Mouse (Mus musculus) heart, adult 2 months (tissue): ENCODE measurements around the gene Apoe. TPM values are rescaled to one million over a fixed set of nuclear protein-coding genes. Genes with fewer than 3 reads are reported as not detected.

Experiments
- DNase-seq, 2 experiments: peaks; one replicate each; pipeline ENCODE4 v3.0.0; 2021
- H3K27ac ChIP-seq: fragments of 200-600 bp; 2 replicates; pipeline ENCODE4 v1.8.1; 2022
- H3K27me3 ChIP-seq: fragments of 200-500 bp; 2 replicates; pipeline ENCODE4 v1.6.1; 2012; ENCODE audit warnings: mild to moderate bottlenecking, low read length, inconsistent platforms, mixed read lengths; ENCODE audit not compliant: control insufficient read depth, insufficient read depth
- H3K36me3 ChIP-seq: fragments of 200-500 bp; 2 replicates; pipeline ENCODE4 v1.6.1; 2012; ENCODE audit warnings: low read length, inconsistent platforms; ENCODE audit not compliant: control insufficient read depth, insufficient read depth
- H3K4me1 ChIP-seq: fragments of 200-500 bp; 2 replicates; pipeline ENCODE4 v1.6.1; 2011; ENCODE audit warnings: low read length; ENCODE audit not compliant: control insufficient read depth, insufficient read depth
- H3K4me3 ChIP-seq: fragments of 200-600 bp; 2 replicates; pipeline ENCODE4 v1.8.1; 2022
- H3K79me2 ChIP-seq: fragments of 200-500 bp; replicated peaks from 2 replicates; pipeline ENCODE4 v1.6.1; 2012; ENCODE audit warnings: mild to moderate bottlenecking, inconsistent platforms, low read length, moderate library complexity, mixed read lengths; ENCODE audit not compliant: control insufficient read depth, insufficient read depth
- H3K9ac ChIP-seq: fragments of 200-500 bp; 2 replicates; pipeline ENCODE4 v1.6.1; 2012; ENCODE audit warnings: low read depth, mild to moderate bottlenecking, control low read depth, inconsistent platforms, low read length, mixed read lengths
- CTCF ChIP-seq: fragments of 200-600 bp; IDR thresholded peaks from 2 replicates; pipeline ENCODE4 v1.8.1; 2022; ENCODE audit warnings: antibody characterized with exemption, mild to moderate bottlenecking, moderate library complexity
- EP300 ChIP-seq: fragments of 200-500 bp; IDR thresholded peaks from 2 replicates; pipeline ENCODE4 v1.6.1; 2011; ENCODE audit warnings: low read depth, low read length, control low read depth; ENCODE audit not compliant: insufficient read depth
- POLR2A ChIP-seq: fragments of 200-500 bp; IDR thresholded peaks from 2 replicates; pipeline ENCODE4 v1.6.1; 2011; ENCODE audit warnings: mild to moderate bottlenecking, low read depth, low read length, control low read depth; ENCODE audit not compliant: insufficient read depth
- WGBS: fragments of 180-500 bp; shearing (Covaris S2); methylation state at CpG from one replicate; pipeline ENCODE4 v1.1.7; 2018; 5-methylcytosine and 5-hydroxymethylcytosine counted together
- intact Hi-C: fragments of 180-260 bp; cut with DNase I; formaldehyde crosslinking; loops from one replicate; pipeline ENCODE4 v1.15.1; 2025
- polyA plus RNA-seq: library from polyadenylated mRNA; depleted of rRNA; stranded (reverse); fragments of >200 nt; gene quantifications from 2 replicates; pipeline ENCODE4 v1.2.3, GENCODE M21; 2012
- total RNA-seq, 2 experiments: library from RNA; stranded (reverse); gene quantifications; 2 replicates each; pipeline ENCODE4 v1.2.3; 2021

Apoe gene
- total and polyA plus RNA-seq, 3 experiments, result 278 to 519 (median 293) TPM

DNA sequence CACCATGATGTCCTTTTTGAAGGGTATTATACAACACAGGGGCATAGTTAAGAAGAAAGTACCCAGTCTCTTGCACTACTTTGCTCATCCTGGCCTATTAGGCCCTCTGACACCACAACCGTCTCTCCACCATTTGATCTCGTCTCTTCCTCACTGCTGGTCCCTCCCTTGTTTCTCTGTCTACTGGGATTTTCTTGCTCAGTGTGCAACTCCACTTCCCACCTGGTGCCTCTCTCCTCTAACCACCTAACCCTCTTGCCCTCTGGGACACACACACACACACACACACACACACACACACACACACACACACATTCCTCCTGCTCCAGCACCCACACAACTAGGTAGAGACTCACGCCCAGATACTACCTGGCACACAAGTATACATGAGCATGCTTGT is 20.1 kb downstream of the Apoe start:
- DNase-seq, result no peak
- H3K4me3 ChIP-seq, result no peak overlapping the region
- H3K79me2 ChIP-seq, result no peaks in the 10 kb centered on the region
- TF ChIP-seq CTCF (no peak), POLR2A (no peak), EP300 (no peak)
- no peaks in the 10 kb centered on the region for H3K4me1 ChIP-seq
- H3K27ac ChIP-seq, result no peak overlapping the region
- H3K27me3 ChIP-seq, result no peaks in the 10 kb centered on the region
- H3K9ac ChIP-seq, result no peak overlapping the region
- intact Hi-C loops, result no loop called here
- no peaks in the 10 kb centered on the region for H3K36me3 ChIP-seq
- 89% methylated on average over 3 of the region's 3 CpGs for WGBS

DNA sequence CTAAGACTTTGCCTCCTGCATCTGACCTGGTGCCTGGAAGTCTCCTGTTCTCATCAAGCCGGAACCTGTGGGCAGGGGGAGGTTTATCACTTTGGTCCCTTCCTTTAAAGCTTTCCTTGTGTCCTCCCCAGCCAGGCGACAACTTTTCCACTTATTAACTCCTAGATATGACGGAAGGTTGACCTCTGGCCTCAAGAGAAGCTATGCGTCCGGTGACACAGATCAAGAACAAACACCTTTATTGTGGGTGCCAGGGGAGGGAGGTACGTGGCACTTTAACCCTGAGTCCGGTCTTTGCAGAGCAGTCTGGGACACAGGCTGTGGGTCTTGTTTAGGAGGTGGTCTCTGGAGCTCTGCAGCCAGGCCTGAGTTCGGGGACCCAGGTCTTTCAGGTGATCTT is 21.1 kb downstream of the Apoe start, which contains the start of gene Apoc2:
Gene Apoc2 (minus strand): TSS at position 70 of the 400 bp plus-strand sequence.
- Histone ChIP-seq H3K27ac (no peak within 1 kb of the TSS), H3K79me2 (no peaks in the 10 kb centered on the region), H3K4me3 (no peak within 1 kb of the TSS), H3K4me1 (no peaks in the 10 kb centered on the region), H3K27me3 (no peaks in the 10 kb centered on the region), H3K36me3 (no peaks in the 10 kb centered on the region), H3K9ac (no peak within 1 kb of the TSS)
- intact Hi-C loops, result no loop called here
- WGBS, result 66% methylated on average over 8 of the region's 8 CpGs
- DNase-seq, result no peak
- no peak for TF ChIP-seq CTCF
- no peak for TF ChIP-seq EP300
- no peak for TF ChIP-seq POLR2A

DNA sequence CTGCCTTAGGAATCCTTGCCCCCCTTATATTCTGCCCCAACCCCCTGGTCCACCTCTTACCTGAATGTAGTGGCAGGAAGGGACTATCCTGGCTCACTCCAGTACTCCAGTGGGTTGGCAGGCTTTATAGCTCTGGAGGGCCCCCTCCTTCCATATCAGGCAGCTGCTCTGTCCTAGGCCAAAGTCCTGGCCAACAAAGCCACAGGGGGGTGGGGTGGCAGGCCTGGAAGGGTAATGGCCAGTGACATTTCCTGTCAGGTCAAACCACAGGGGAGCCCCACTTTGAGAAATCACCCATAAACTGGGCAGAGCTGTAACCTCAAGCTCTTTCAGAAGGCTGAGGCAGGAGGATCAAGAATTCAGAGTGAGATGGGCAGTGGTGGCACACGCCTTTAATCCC is 22.3 kb downstream of the Apoe start:
- Histone ChIP-seq H3K4me1 (no peaks in the 10 kb centered on the region), H3K36me3 (no peaks in the 10 kb centered on the region), H3K79me2 (no peaks in the 10 kb centered on the region), H3K27ac (no peak overlapping the region), H3K9ac (no peak overlapping the region), H3K27me3 (no peaks in the 10 kb centered on the region), H3K4me3 (no peak overlapping the region)
- intact Hi-C loops, result no loop called here
- no peak for TF ChIP-seq EP300
- TF ChIP-seq CTCF, result no peak
- TF ChIP-seq POLR2A, result no peak
- no peak for DNase-seq
- WGBS, result 93% methylated on average over 1 of the region's 1 CpGs

DNA sequence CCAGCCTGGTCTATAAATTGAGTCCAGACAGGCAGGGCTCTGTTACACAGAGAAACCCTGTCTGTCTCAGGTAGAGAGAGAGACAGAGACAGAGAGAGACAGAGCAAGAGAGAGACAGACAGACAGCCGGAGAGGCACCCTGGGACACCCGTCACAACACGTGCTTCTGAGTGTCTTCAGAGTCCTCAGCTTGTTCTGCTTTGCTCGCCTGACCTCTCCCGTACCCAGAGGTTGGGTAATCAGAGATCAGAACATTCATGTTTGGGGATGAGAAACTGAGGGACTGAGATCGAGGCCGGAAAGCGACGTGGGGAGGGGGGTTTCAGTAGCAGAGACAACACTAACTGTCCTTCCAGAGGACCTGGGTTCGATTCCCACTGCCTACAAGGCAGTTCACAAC is 23.2 kb downstream of the Apoe start:
- H3K4me1 ChIP-seq, result no peaks in the 10 kb centered on the region
- no peak overlapping the region for H3K9ac ChIP-seq
- H3K27me3 ChIP-seq, result no peaks in the 10 kb centered on the region
- no peaks in the 10 kb centered on the region for H3K36me3 ChIP-seq
- WGBS, result 83% methylated on average over 10 of the region's 10 CpGs
- intact Hi-C loops, result no loop called here
- TF ChIP-seq EP300, result no peak
- no peak for TF ChIP-seq POLR2A
- no peak for TF ChIP-seq CTCF
- H3K27ac ChIP-seq, result no peak overlapping the region
- no peak overlapping the region for H3K4me3 ChIP-seq
- no peak for DNase-seq
- H3K79me2 ChIP-seq, result no peaks in the 10 kb centered on the region

DNA sequence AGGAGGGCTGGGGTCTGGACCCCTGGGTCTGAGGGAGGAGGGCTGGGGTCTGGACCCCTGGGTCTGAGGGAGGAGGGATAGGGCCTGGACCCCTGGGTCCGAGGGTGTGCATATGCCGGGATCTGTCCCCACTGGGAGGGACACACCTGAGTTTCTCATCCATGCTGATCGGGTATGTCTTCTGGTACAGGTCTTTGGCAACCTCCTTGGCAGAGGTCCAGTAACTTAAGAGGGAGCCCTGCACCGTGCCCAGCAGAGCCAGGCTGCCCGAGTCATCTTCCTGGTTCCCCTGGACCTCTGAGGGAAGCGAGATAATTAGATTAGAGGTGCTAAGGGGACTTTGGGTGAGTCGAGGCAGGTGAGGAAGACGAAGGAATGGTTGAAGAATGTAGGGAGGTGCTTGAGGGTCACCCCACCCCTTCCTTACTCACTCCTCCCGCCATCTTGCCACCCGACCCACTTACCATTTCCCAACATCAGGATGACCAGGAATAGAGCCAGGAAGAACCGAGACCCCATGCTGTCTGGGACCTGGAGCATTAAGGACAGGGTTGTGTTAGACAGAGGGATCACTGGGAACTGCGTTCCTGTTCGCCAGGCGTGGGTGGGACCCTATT is 25.8 kb downstream of the Apoe start:
- TF ChIP-seq CTCF (no peak), EP300 (no peak), POLR2A (no peak)
- H3K9ac ChIP-seq, result no peak overlapping the region
- H3K4me3 ChIP-seq, result no peak overlapping the region
- intact Hi-C loops, result no loop called here
- 51% methylated on average over 14 of the region's 14 CpGs for WGBS
- DNase-seq, result no peak
- no peaks in the 10 kb centered on the region for H3K27me3 ChIP-seq
- no peak overlapping the region for H3K27ac ChIP-seq
- peaks cover 3% of the 10 kb centered on the region for H3K4me1 ChIP-seq
- H3K36me3 ChIP-seq, result no peaks in the 10 kb centered on the region
- no peaks in the 10 kb centered on the region for H3K79me2 ChIP-seq

DNA sequence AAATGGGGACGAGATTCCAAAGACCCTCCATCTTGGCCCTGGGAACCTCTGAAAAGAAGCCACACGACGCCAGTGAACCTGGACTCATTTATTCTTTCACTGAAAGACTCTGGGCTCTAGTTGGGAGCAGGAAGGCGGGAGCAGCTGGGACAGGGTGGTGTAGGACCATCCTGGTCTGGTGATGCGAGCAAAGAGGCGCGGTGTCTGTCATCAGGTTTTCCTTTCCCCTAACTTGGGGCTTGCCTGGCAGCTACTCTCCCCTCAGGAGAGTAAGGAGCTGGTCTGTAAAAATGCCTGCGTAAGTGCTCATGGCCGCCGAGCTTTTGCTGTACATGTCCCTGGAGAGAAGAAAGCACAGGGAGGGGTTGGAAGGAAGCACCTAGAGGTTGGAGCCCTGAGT is 27.5 kb downstream of the Apoe start:
- Histone ChIP-seq H3K79me2 (no peaks in the 10 kb centered on the region), H3K36me3 (no peaks in the 10 kb centered on the region), H3K27me3 (no peaks in the 10 kb centered on the region), H3K4me3 (no peak overlapping the region), H3K4me1 (peaks cover 3% of the 10 kb centered on the region), H3K9ac (no peak overlapping the region), H3K27ac (no peak overlapping the region)
- TF ChIP-seq EP300 (no peak), CTCF (no peak), POLR2A (no peak)
- no peak for DNase-seq
- intact Hi-C loops, result no loop called here
- WGBS, result 74% methylated on average over 10 of the region's 10 CpGs
